Mouse (Mus musculus) ES-Bruce4 (cell line): ENCODE results near the gene Aadacl2.

ENCODE experiments used
- CTCF ChIP-seq: IDR thresholded peaks from one replicate; pipeline ENCODE4 v1.8.1; 2011; ENCODE audit warnings: low read depth, low read length
- EP300 ChIP-seq: IDR thresholded peaks from 2 replicates; pipeline ENCODE4 v1.6.1; 2011; ENCODE audit warnings: low read depth, low read length; ENCODE audit not compliant: insufficient read depth

GRCm38 (mm10) chr3:60003622-60004021, 2.9 kb upstream of the Aadacl2 start:
- TF ChIP-seq EP300 (no peak), CTCF (no peak)
